Mouse (Mus musculus): ENCODE measurements around the gene Lpp. TPM values are rescaled to one million over a fixed set of nuclear protein-coding genes. Genes with fewer than 3 reads are reported as not detected.

The Lpp gene
- total and polyA plus RNA-seq, 3 experiments, result 0.64 to 1.2 (median 0.68) TPM

DNA sequence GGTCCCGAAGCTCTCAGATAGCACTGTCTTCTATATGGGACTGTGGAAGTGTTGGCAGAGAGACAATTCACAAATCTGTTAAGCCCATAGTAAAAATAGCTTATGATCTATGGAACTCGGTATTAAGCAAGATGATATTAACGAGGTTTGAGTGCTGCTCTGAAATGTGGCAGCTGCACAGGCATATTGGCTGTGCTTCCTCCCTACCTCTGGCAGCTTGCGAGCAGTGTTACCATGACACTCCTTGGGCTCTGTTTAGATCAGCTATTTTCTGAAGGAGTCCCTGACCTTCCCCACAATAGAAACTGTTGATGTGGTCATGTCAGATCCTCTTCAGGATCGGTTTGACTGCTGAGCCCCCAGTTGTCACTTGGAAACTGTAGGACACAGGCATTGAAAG lies 176.4 kb downstream of the Lpp start:
- DNase-seq (ENCODE audit: extremely low read depth), result no peak
- no peak overlapping the region for H3K4me2 ChIP-seq (ENCODE audit: insufficient read depth, low read depth, poor library complexity, severe bottlenecking)
- no peak overlapping the region for H3K9ac ChIP-seq (ENCODE audit: insufficient read depth, low read depth)
- no peak overlapping the region for H3K4me3 ChIP-seq (replicated peaks in 1 of 3; ENCODE audit: low read depth in 2 of 3, low read length in 2 of 3, poor library complexity in 1 of 3)
- no peaks in the 10 kb centered on the region for H3K36me3 ChIP-seq (replicated peaks in 1 of 2; ENCODE audit: control insufficient read depth in 1 of 2, insufficient read depth in 1 of 2, low read length in 1 of 2)
- peaks cover 0 to 5% of the 10 kb centered on the region in 2 experiments; a peak in 1 of 4 replicates for H3K4me1 ChIP-seq (ENCODE audit: control insufficient read depth in 1 of 2, insufficient read depth in 2 of 2)
- dilution Hi-C loops (cut with MboI; ENCODE audit: extremely low pct_ligation_motif_present, extremely low pct_unique_long_range_greater_than_20kb, low sequenced_read_pairs), result no loop called here
- TF ChIP-seq NRF1 (IDR thresholded peaks at IDR 0.05; ENCODE audit: low read depth, low read length), result no peak
- no peak for TF ChIP-seq SIN3A (IDR thresholded peaks at IDR 0.05; ENCODE audit: low read length)
- TF ChIP-seq NELFE (IDR thresholded peaks at IDR 0.05; ENCODE audit: low read depth, low read length), result no peak
- no peak for TF ChIP-seq UBTF (IDR thresholded peaks at IDR 0.05; ENCODE audit: low read depth, low read length)
- TF ChIP-seq HCFC1 (IDR thresholded peaks at IDR 0.05; ENCODE audit: low read depth, low read length), result no peak
- TF ChIP-seq CHD1 (IDR thresholded peaks at IDR 0.05; ENCODE audit: low read depth, low read length), result no peak
- no peak for TF ChIP-seq ZNF384 (IDR thresholded peaks at IDR 0.05; ENCODE audit: low read depth, low read length)
- no peak for TF ChIP-seq POLR2AphosphoS2 (IDR thresholded peaks at IDR 0.05; ENCODE audit: low read depth, low read length)
- TF ChIP-seq ZC3H11A (IDR thresholded peaks at IDR 0.05; ENCODE audit: low read depth, low read length), result no peak
- TF ChIP-seq CTCF (conservative IDR thresholded peaks at IDR 0.05 in 1 of 2, IDR thresholded peaks at IDR 0.05 in 1 of 2; ENCODE audit: low read depth in 2 of 2, low read length in 2 of 2), result no peak
- TF ChIP-seq JUND (conservative IDR thresholded peaks at IDR 0.05; ENCODE audit: low read depth, low read length), result no peak
- TF ChIP-seq MXI1 (IDR thresholded peaks at IDR 0.05; ENCODE audit: low read depth, low read length), result no peak
- no peak for TF ChIP-seq GABPA (IDR thresholded peaks at IDR 0.05; ENCODE audit: insufficient replicate concordance, low read depth, low read length)
- no peak for TF ChIP-seq RAD21 (IDR thresholded peaks at IDR 0.05; ENCODE audit: low read depth, low read length)
- no peak for TF ChIP-seq ZMIZ1 (IDR thresholded peaks at IDR 0.05; ENCODE audit: low read depth, low read length)
- TF ChIP-seq ETS1 (conservative IDR thresholded peaks at IDR 0.05; ENCODE audit: low read depth, low read length), result no peak
- H3K27ac ChIP-seq (ENCODE audit: insufficient read depth, low read depth), result no peak overlapping the region
- no peaks in the 10 kb centered on the region for H3K9me3 ChIP-seq (replicated peaks; ENCODE audit: low read length)
- no peaks in the 10 kb centered on the region for H3K27me3 ChIP-seq (replicated peaks)
- in situ Hi-C loops (cut with MboI; ENCODE audit: low pct_ligation_motif_present, low pct_unique_long_range_greater_than_20kb, low sequenced_read_pairs), result no loop called here
- no peaks in the 10 kb centered on the region for H3K79me2 ChIP-seq (replicated peaks; ENCODE audit: control insufficient read depth, extremely low read depth, insufficient read depth, poor library complexity, severe bottlenecking)

- H3K27me3 ChIP-seq (replicated peaks), result no peaks in the 10 kb centered on the region
- H3K4me3 ChIP-seq (replicated peaks in 1 of 3; ENCODE audit: low read depth in 2 of 3, low read length in 2 of 3, poor library complexity in 1 of 3), result no peak overlapping the region
- no peak overlapping the region for H3K27ac ChIP-seq (ENCODE audit: insufficient read depth, low read depth)
- TF ChIP-seq HCFC1 (IDR thresholded peaks at IDR 0.05; ENCODE audit: low read depth, low read length), result no peak
- TF ChIP-seq USF2 (conservative IDR thresholded peaks at IDR 0.05; ENCODE audit: low read depth, low read length), result no peak
- TF ChIP-seq GABPA (IDR thresholded peaks at IDR 0.05; ENCODE audit: insufficient replicate concordance, low read depth, low read length), result no peak
- TF ChIP-seq MAX (IDR thresholded peaks at IDR 0.05; ENCODE audit: low read length), result no peak
- TF ChIP-seq E2F4 (IDR thresholded peaks at IDR 0.05; ENCODE audit: insufficient replicate concordance, low read depth, low read length), result no peak
- peaks cover 0 to 11% of the 10 kb centered on the region in 2 experiments; a peak in 1 of 4 replicates for H3K4me1 ChIP-seq (ENCODE audit: control insufficient read depth in 1 of 2, insufficient read depth in 2 of 2)
- H3K9me3 ChIP-seq (replicated peaks; ENCODE audit: low read length), result no peaks in the 10 kb centered on the region
- no peak overlapping the region for H3K4me2 ChIP-seq (ENCODE audit: insufficient read depth, low read depth, poor library complexity, severe bottlenecking)
- H3K36me3 ChIP-seq (replicated peaks in 1 of 2; ENCODE audit: control insufficient read depth in 1 of 2, insufficient read depth in 1 of 2, low read length in 1 of 2), result no peaks in the 10 kb centered on the region
- H3K9ac ChIP-seq (ENCODE audit: insufficient read depth, low read depth), result no peak overlapping the region
- dilution Hi-C loops (cut with MboI; ENCODE audit: extremely low pct_ligation_motif_present, extremely low pct_unique_long_range_greater_than_20kb, low sequenced_read_pairs), result no loop called here
- H3K79me2 ChIP-seq (replicated peaks; ENCODE audit: control insufficient read depth, extremely low read depth, insufficient read depth, poor library complexity, severe bottlenecking), result no peaks in the 10 kb centered on the region
- in situ Hi-C loops (cut with MboI; ENCODE audit: low pct_ligation_motif_present, low pct_unique_long_range_greater_than_20kb, low sequenced_read_pairs), result no loop called here
- DNase-seq (ENCODE audit: extremely low read depth), result no peak
Measured at GRCm38 (mm10) chr16:24576999-24577398, 183.7 kb downstream of the Lpp start.

Measured in CH12.LX (cell line).